In genomic region chr3:100604539-100604938, GRCm38 (mm10) we compare ENCODE assay signal across 24 mouse cellular contexts.
DNase-seq lines count a peak whose midpoint lies in the region; ATAC-seq lines count a peak whose summit lies in the region.
"Had no signal": no experiment of that assay in that cellular context is flagged by ENCODE, and none has a peak within 500 bp of the region (broad histone marks: within the 10 kb centered on the region; RNA-seq: fewer than 3 reads in every experiment).

No protein-coding gene starts in this region.

- H3K9me3 ChIP-seq in forebrain, embryonic 15.5 days: no peaks in the 10 kb centered on the region
- H3K9me3 ChIP-seq in forebrain, embryonic 14.5 days (replicated peaks; ENCODE audit: control insufficient read depth, low read length): no peaks in the 10 kb centered on the region
- H3K9me3 ChIP-seq in lung, embryonic 15.5 days: no peaks in the 10 kb centered on the region
- no peaks in the 10 kb centered on the region for H3K9me3 ChIP-seq in intestine, embryonic 15.5 days
- H3K9me3 ChIP-seq: embryonic facial prominence, embryonic 13.5 days; kidney, embryonic 15.5 days; limb, embryonic 13.5 days had no signal

- 95% methylated on average over 2 of the region's 2 CpGs for WGBS in forebrain, embryonic 15.5 days
- 92% methylated on average over 2 of the region's 2 CpGs for WGBS in forebrain, embryonic 14.5 days
- 73% methylated on average over 2 of the region's 2 CpGs for WGBS in lung, embryonic 15.5 days
- WGBS in intestine, embryonic 15.5 days: 76% methylated on average over 2 of the region's 2 CpGs

- no peak overlapping the region for H3K27ac ChIP-seq in forebrain, embryonic 15.5 days (replicated peaks)
- H3K27ac ChIP-seq in forebrain, embryonic 14.5 days (ENCODE audit: low read depth, low read length): no peak overlapping the region
- no peak overlapping the region for H3K27ac ChIP-seq in lung, embryonic 15.5 days
- H3K27ac ChIP-seq in intestine, embryonic 15.5 days: no peak overlapping the region
- H3K27ac ChIP-seq: embryonic facial prominence, embryonic 13.5 days; heart, adult 2 months; hindbrain, embryonic 14.5 days; kidney, embryonic 15.5 days; limb, embryonic 13.5 days; liver, embryonic 14.5 days; macrophage had no signal

- H3K36me3 ChIP-seq in forebrain, embryonic 15.5 days: no peaks in the 10 kb centered on the region
- H3K36me3 ChIP-seq in forebrain, embryonic 14.5 days (ENCODE audit: control insufficient read depth, insufficient read depth, low read length): 0 out of 2 replicates have a peak, but pooled peaks cover 2% of the 10 kb centered on the region
- H3K36me3 ChIP-seq in lung, embryonic 15.5 days: no peaks in the 10 kb centered on the region
- H3K36me3 ChIP-seq in intestine, embryonic 15.5 days: no peaks in the 10 kb centered on the region

- DNase-seq in forebrain, embryonic 14.5 days (ENCODE audit: low spot score): no peak
- no peak for DNase-seq in lung, postnatal 25 days (ENCODE audit: low spot score)
- DNase-seq in adrenal gland, adult 8-10 months: no peak
- DNase-seq: adrenal gland, adult 2 months; cerebellum, postnatal 36 days; embryo, embryonic 11 days; forebrain, postnatal 0 days; gastrocnemius, postnatal 36 days; heart, adult 2 months; layer of hippocampus, adult 9-11 months had no signal

- 0 out of 2 replicates have a peak, but pooled peaks have one; percentile 48 for ATAC-seq in forebrain, embryonic 15.5 days (replicated peaks)
- no peak for ATAC-seq in forebrain, embryonic 14.5 days
- peak; percentile 35; the same call in 1 of the 2 replicates for ATAC-seq in lung, embryonic 15.5 days (ENCODE audit: borderline replicate concordance, extremely low read depth, low FRiP score, low TSS enrichment)
- ATAC-seq in intestine, embryonic 15.5 days: peak; percentile 61; the same call in 1 of the 2 replicates
- ATAC-seq in megakaryocyte-erythroid progenitor cell, adult 5-6 weeks (replicated peaks; ENCODE audit: low FRiP score, low TSS enrichment, poor library complexity, severe bottlenecking): 0 out of 2 replicates have a peak, but pooled peaks have one; percentile 47
- ATAC-seq: forebrain, postnatal 0 days; inflammation-experienced regulatory T-cells, adult 6 months; Patski had no signal

- H3K4me2 ChIP-seq in forebrain, embryonic 15.5 days (replicated peaks): no peak overlapping the region
- no peak overlapping the region for H3K4me2 ChIP-seq in forebrain, embryonic 14.5 days (ENCODE audit: low read length)
- no peak overlapping the region for H3K4me2 ChIP-seq in lung, embryonic 15.5 days
- H3K4me2 ChIP-seq in intestine, embryonic 15.5 days (replicated peaks): no peak overlapping the region
- H3K4me2 ChIP-seq: embryonic facial prominence, embryonic 13.5 days; hindbrain, embryonic 14.5 days; kidney, embryonic 15.5 days; limb, embryonic 13.5 days; midbrain, embryonic 11.5 days had no signal

- H3K4me1 ChIP-seq in forebrain, embryonic 15.5 days: no peaks in the 10 kb centered on the region
- no peaks in the 10 kb centered on the region for H3K4me1 ChIP-seq in forebrain, embryonic 14.5 days (ENCODE audit: control insufficient read depth, insufficient read depth, low read length)
- H3K4me1 ChIP-seq in lung, embryonic 15.5 days: no peaks in the 10 kb centered on the region
- H3K4me1 ChIP-seq in intestine, embryonic 15.5 days (replicated peaks): no peaks in the 10 kb centered on the region
- H3K4me1 ChIP-seq: embryonic facial prominence, embryonic 13.5 days; kidney, embryonic 15.5 days; limb, embryonic 13.5 days had no signal

- no peak overlapping the region for H3K4me3 ChIP-seq in forebrain, embryonic 15.5 days
- H3K4me3 ChIP-seq in forebrain, embryonic 14.5 days (ENCODE audit: low read depth, low read length): no peak overlapping the region
- no peak overlapping the region for H3K4me3 ChIP-seq in lung, embryonic 15.5 days
- H3K4me3 ChIP-seq in intestine, embryonic 15.5 days (replicated peaks): no peak overlapping the region
- H3K4me3 ChIP-seq: embryonic facial prominence, embryonic 13.5 days; erythroblast, embryonic 14.5 days; heart, adult 2 months; kidney, embryonic 15.5 days; limb, embryonic 13.5 days had no signal

- no peak overlapping the region for H3K9ac ChIP-seq in forebrain, embryonic 15.5 days (replicated peaks)
- no peak overlapping the region for H3K9ac ChIP-seq in forebrain, embryonic 14.5 days (ENCODE audit: low read length)
- no peak overlapping the region for H3K9ac ChIP-seq in lung, embryonic 15.5 days
- no peak overlapping the region for H3K9ac ChIP-seq in intestine, embryonic 15.5 days
- H3K9ac ChIP-seq: embryonic facial prominence, embryonic 13.5 days; forebrain, postnatal 0 days; hindbrain, embryonic 14.5 days; kidney, embryonic 15.5 days; limb, embryonic 13.5 days; liver, embryonic 14.5 days had no signal

- no peaks in the 10 kb centered on the region for H3K27me3 ChIP-seq in forebrain, embryonic 15.5 days
- no peaks in the 10 kb centered on the region for H3K27me3 ChIP-seq in forebrain, embryonic 14.5 days (replicated peaks; ENCODE audit: control insufficient read depth, insufficient read depth, low read length)
- no peaks in the 10 kb centered on the region for H3K27me3 ChIP-seq in lung, embryonic 15.5 days
- H3K27me3 ChIP-seq in intestine, embryonic 15.5 days (replicated peaks): no peaks in the 10 kb centered on the region
- H3K27me3 ChIP-seq: embryonic facial prominence, embryonic 13.5 days; kidney, embryonic 15.5 days; limb, embryonic 13.5 days; Patski had no signal
